Mouse (Mus musculus) A20 (cell line): ENCODE results near the gene Herc4.

Experiments
- DNase-seq: peaks from one replicate; pipeline ENCODE4 v3.0.0-alpha.2; 2011; ENCODE audit warnings: low read depth, low spot score

Herc4 gene

DNA sequence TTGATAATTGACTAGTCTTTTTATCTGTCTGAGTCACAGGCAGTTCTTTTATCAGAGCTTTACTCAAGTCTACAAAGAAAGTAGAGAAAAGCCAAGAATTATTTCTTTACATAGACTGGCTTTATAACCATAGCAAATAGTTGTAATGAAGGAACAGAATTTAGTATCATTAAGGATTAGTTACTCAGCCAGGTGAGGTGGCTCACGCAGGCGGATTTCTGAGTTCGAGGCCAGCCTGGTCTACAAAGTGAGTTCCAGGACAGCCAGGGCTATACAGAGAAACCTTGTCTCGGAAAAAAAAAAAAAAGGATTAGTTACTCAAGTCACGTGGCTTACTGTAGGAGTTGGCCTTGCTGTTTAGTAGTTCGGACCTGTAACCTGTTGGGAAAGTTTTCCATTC lies 4.8 kb downstream of the Herc4 start:
- DNase-seq: no peak

DNA sequence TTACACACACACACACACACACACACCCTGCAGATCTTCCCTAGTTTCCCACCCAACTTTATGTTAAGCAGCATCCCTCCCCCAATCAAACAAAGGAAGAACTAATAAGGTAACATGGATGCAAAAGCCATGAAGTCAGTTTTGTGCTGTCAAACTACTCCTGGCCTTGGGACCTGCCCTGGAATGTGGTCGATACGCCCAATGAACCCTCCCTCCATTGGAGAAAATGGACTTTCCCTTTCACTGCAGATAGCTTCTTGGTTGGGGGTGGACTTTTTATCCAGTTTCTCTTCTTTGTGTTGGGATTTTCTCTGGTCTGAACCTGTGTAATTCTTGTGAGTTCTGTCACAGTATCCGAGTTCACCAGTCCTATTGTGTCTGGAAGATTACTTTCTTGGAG lies 15.1 kb downstream of the Herc4 start:
- no peak for DNase-seq

DNA sequence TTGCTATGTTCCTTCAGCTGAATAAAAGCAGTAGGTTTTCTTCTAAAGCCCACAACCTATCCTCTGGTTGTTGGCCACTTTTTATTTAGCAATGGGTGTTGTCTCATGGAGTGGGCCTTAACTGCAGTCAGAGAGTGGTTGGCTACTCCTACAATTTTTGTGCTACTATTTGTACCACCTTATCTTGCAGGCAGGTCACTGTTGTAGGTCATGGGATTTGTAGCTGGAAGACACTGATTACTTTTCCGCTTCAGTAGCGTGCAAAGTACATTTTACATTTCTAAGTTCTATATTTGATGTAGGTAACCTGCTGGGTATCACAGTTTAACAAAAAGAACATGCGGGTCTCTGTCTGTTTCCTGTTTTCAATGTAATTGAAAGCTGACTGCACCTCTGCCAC lies 15.7 kb downstream of the Herc4 start:
- no peak for DNase-seq

DNA sequence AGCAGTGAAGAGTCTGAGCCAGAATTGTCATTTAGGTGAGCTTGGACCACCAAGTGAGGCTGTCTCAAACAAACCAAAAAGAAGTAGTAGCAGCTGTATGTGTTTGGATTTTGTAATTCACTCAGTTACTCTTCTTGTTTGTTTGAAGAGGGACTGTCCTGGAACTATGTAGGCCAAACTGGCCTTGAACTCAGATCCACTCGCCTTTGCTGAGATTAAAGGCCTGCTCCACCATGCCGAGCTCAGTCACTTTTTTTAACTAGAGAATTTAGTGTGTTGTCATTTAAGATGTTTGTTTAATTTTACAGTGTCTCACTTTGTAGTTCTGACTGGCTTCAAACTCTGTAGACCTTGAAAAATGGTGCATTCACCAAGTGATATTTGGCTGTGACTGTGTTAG lies 24.3 kb downstream of the Herc4 start:
- DNase-seq: no peak

DNA sequence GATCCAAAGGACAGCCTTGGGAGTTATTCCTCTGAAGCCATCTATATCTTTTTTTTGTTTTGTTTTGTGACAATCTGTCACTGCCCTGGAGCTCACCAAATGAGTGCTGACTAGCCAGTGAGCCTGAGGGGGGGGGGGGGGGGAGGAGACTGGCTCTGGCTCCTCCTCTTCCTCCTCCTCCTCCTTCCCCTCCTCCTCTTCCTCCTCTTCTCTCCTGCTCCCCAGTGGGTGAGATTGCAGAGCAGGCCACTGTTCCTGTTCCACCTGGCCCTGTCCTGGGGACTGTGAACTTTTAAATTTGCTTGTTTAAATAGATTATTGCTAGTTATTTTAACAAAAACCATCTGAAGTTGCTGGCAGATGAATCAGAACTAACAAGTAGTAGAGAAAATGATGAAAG lies 28.8 kb downstream of the Herc4 start:
- peak; percentile 49 for DNase-seq

DNA sequence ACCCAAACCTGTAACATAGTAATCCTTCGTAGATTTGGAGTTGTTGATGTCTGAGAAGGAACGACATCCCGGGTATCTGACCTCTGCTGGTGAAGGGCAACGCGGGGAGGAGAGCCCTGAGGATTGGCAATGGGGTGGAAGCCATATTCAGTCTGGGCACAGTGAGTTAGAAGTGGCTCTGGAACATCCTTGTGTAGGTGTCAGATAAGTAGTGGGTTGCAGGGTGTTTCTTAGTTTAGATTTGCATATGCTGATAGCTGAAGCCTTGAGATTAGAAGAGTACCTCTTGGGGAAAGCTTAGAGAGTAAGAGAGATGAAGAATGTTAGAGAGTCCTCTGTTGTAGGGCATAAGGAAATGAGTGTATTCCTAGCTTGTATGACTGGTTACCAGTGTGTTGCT lies 29.3 kb downstream of the Herc4 start:
- DNase-seq: no peak

DNA sequence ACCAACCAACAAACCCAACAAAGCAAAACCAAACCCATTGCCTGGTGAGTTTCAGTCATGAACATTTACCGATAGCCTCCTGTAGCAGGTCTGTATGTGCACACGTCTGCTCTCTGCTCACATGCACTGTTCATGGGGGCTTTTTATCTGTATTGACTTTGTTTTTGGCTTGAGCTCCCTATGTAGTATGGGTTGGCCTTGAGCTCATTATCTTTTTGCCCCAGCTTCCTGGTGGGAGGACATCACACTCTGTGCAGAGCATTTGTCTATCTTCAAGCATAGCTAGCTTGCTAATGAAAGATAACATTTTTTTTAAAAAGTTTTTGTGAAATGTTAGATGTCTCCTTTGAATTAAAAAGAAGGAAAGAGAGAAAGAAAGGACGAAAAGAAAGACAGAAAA lies 33.4 kb downstream of the Herc4 start:
- no peak for DNase-seq

DNA sequence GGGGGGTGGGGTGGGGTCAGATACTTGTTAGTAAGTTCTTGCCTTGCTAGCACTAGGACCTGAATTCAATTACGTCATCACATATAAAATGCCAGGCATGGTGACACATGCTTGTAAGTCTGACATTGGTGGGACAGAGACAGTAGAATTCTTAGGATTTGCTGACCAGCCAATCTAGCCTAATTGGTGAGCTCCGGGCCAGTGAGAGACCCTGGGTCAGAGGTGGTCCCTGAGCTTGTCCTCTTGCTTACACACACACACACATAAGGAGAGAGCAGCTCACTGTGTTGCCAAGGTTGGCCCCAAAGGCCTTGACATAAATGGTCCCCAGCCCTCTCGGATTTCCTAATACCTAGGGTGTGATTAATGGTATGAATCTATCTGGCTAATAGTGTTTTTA lies 36.2 kb downstream of the Herc4 start:
- DNase-seq: no peak

DNA sequence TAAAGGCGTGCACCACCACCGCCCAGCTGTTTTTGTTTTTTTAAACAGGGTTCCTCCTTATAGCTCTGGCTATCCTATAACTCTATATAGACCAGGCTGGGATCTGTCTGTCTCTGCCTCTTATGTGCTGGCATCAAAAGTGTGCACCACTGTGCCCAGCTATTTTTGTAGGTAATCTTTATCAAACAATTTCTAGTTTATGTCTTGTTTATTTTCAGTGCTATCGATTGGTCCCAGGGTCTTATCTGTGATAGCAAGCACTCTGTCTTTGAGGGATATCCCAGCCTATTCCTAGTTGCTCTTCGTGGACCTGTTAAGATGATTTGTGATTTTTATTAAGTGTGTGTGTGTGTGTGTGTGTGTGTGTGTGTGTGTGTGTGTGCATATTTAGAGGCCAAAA lies 38.8 kb downstream of the Herc4 start:
- DNase-seq: no peak

DNA sequence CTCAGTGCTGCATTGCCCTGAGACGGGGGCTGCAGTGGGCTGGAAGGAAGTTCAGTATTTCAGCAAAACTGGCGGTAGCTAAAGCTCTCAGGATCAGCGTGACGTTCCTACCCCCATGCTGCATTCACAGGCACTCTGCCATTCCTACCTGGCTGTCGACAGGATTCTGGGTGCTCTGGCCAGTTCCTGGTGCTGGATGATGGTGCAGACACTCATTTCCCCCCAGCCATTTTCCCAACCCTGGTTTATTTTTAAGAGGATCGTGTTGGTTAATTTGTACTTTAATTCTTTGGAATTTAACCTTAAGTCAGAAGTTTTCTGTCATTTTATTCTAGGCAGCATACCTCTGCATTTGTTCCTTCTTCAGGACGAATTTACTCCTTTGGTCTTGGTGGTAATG lies 39.2 kb downstream of the Herc4 start:
- DNase-seq: no peak

DNA sequence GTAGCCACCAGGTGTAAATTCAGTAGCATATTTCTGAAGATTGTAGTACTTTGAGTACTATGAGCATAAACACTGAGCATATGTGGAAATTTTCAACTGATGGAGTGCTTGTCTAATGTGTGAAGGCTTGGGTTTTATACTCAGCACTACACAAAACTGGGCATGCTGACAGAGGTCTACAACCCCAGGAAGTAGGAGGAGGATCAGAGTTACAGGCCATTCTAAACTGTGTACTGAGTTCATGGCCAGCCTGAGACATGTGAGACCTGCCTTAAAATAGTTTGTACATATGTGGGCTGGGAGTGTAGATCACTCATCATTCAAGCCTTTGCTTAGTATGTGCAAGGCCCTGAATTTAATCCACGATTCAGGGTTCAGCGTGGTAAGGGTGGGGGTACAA lies 58.7 kb downstream of the Herc4 start:
- DNase-seq: no peak

DNA sequence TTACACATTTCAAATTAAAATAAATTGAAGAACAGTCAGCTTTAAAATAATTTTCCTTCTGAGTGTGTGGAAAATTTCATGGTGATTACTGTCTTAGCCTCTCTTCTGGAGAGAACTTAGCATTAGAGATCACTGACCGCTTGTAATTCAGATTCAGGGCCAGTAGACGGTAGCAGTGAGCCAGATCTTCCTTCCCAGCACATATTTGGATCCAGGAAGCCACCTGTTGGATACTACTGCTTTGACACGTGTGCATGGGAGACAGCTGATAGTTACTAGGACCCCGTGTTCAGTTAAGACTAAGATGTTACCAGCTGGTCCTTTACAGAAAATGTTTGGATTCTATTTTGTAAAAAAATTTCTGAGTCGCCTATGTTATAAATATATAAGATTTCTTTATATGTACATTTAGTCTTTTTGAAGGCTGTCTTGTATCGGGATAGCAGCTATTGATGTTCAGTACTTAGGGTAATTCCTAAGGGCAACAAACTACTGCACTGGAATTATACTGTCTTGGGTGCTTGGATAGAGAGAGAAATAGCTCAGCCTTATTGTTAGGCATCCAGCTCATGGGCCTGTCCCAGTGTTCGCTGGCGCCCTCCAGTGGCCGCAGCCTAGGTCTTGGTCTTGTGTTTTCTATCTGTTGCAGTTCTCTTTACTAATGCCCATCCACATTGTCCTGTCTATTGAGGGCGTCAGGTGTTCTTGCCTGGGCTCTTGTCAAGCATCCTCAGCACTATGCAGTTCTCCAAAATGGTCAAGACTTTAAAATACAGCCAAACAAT lies 65.2 kb downstream of the Herc4 start:
- peak; percentile 83 for DNase-seq

DNA sequence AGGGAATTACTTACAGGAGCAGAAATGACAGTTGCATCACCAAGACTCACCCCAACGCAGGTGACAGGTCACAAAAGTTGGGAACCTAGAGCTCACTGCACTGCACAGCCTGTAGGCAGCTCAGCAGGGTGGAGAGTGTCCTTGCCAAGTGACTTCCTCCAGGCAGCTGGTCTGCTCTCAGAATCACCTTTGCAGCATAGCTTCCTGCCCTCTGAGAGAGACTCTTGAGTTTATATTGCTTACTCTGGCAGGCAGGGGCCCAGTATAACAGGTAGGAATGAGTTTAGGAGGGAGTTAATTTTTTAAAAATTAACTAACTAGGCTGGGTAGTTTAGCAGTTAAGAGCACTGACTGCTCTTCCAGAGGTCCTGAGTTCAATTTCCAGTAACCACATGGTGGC lies 70.1 kb downstream of the Herc4 start:
- no peak for DNase-seq

DNA sequence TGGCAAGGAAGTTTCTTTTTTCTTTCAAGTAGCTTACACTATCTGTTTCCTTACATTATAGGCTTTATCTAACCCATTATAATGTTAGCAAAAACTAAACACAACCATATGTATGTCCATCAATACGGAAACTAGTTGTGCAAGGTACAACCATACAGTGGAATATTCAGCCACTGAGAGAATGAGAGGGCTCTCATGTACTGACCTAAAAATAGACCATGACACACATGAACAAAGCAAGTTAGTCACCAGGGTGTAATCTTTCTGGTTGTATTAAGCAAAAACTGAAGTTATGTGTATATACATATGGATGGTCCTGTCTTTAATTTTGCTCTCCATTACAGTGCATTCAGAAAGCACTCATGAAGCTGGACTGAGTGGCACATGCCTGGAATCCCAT lies 83.5 kb downstream of the Herc4 start:
- no peak for DNase-seq

DNA sequence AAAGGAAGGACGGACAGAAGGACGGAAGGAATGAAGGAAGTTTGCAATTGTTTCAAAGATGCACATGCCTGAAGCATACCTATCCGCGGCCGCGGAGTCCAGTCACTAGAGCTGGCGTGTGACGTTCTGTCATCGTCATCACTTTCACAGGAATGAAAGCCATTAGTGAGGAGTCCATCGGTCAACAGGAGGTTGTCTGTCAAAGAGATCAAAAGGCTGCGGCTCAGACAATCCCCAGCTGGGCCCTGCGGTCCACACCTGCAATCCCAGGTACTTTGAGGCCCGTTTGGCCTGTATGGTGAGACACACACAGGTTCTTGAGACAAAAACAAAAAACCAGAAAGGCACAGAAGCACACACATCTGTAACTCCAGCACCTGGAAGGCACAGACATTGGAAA lies 93.3 kb downstream of the Herc4 start:
- DNase-seq: no peak

DNA sequence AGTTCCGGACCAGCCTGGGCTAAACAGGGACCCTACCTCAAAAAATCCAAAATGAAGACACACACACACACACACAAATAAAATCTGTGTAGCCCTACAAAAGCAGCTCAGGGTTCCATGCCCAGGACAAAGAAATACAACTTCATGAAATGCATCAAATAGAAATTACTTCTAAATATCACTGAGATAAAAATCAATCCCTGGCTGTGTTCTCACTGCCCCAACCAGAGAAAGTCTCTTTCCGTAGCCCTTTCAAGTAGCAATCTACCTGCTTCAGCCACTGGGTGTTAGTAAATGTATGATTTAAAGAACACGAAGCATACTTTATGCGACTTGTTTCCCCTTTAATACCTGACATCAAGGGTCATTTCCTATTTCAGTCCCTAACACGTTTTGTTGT lies 93.7 kb downstream of the Herc4 start:
- no peak for DNase-seq

DNA sequence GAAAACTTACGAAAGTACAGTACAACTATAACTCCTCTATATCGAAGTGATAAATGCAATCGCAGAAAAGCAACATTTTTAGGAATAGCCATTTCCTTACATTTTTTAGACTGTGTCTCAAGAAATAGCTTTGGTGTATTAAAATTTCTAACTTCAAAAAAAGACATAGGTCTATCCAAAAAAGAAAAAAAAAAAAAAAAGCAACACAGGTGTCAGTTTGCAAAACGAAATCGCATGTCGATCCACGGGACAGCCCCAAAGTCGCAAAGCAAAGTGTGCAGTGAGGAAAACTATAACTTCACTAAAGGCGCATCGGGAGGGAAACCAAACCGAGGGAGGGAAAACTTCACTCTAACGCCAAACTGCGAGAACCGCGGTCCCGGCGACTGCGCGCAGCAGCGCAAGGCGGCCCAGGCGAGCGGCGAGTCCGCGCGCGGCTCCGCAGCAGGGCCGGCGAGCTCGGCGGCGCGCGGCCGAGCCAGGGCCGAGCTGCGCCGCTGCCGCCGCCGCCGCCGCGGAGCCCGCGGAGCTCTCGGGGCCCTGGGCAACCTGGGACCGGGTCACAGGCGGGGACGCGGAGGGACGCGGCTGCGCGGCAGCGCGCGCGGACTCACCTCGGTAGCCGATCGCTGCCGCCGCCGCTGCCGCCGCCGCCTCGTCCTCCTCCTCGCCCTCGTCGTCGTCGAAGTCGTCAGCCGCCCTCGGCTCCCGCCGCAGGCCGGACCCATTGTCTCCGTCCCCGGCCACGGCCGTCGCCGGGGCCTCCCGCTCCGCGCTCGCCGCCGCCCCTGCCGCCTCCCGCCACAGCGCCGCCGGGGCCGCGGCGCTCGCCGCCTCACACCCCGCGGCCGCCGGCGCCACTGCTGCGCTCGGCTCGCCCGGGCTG lies 94.6 kb downstream of the Herc4 start:
- DNase-seq: peak; percentile 70

DNA sequence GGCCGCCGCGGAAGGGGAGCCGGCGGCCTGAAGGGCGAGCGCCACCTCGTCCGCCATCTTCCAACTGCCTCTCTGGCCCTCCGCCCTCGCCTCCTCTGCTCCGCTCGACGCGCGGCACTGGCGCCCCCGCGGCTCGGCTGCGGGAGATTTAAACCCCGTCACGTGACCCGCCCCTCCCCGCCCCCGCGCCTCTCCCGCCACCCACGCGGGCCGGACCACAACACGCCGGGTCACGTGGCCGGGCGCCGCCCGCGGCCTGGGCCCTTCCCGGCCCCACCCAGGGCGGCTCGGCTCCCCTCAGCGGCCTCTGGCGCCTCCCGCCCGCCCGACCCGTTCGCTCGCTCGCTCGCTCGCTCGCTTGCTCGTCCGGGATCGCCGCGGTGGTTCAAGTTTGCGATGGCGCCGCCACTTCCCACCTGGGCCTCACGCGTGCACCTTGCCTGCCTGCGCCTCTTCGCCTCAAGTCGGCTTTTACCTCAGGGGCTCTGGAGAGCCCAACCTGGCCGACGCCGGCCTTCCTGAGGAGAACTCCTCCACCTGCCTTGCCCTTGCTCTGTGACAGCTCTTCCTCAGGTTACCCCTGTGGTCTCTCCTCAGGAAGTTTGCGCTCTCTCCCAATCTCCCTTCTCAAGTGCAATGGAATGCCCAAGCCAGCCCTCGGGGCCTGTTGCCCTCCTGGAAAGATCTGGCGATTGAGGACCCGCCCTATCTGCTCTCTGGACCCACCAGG lies 95.5 kb downstream of the Herc4 start:
- peak; percentile 90 for DNase-seq

DNA sequence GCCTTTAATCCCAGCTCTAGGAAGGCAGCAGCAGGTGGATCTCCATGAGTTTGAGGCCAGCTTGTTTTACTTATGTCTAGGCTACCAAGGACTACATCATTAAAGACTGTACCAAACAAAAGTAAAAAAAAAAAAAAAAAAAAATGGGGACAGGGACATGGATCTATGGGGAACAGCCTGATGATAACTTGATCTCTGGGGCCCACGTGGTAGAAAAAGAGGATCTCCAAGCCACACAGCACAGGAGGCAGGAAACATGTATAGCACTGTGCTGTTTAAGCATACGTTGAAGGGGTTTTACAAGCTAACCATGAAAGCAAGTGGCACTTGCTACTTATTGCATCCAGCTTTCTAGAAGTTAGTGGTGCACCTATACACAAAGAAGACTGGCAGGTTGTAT lies 97.7 kb downstream of the Herc4 start:
- no peak for DNase-seq

DNA sequence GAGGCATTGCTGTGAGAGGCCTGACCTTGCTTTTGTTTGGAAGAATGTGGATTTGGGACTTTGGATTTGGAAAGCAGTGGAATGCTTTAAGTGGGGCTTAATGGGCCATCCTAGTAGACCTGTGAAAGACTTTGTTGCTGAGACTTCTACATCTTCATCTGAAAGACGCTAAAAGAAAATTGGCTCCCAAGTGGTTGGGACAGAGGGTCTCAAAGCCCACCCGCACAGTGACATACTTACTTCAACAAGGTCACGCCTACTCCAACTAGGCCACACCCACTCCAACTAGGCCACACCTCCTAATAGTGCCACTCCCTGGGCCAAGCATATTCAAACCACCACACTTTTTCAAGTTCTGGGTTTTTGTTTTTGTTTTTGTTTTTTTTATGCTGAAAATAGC lies 101.1 kb downstream of the Herc4 start:
- no peak for DNase-seq

DNA sequence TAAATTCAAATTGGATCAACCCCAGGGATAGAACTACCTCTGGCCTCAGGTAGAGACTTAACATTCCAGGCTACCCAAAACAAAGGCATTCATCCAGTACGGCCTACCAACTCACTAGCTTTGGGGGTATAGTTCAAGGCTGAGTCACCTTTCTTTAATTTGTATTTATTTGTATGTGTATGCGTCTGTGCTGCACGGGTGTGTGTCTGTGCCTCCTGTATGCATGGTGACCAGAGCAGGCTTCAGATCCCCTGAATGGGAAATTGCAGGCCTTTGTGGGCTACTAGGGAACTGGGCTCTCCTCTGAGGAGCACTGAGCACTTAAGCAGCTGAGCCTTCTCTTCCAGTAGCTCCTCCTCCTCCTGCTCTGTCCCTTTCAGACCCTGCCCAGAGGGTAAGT lies 104.7 kb downstream of the Herc4 start:
- DNase-seq: no peak

DNA sequence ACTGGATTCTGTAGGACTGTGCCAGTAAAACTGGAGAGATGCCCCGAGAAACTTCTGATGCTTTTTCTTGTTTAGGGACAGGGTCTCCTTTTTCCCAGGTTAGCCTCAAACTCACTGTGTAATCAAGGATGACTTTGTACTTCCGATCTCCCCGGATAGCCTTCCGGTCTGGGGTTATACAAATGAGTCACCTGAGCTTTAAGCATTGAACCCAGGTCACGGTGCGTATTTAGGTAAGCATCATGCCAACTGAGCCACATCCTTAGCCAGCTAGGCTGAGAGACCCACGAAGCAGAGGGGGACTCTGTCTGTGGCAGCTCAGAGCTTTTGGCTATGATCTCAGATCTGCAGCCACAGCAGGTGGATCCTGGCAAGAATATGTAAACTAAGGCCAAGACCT lies 107.1 kb downstream of the Herc4 start:
- DNase-seq: no peak
